Mouse (Mus musculus): ENCODE measurements around the gene Kir3dl1.
"Not testable (repeated sequence)": the region's sequence is repeated elsewhere in the genome, so short reads cannot be mapped to it uniquely, and the experiment has no call there.

Kir3dl1 gene

DNA sequence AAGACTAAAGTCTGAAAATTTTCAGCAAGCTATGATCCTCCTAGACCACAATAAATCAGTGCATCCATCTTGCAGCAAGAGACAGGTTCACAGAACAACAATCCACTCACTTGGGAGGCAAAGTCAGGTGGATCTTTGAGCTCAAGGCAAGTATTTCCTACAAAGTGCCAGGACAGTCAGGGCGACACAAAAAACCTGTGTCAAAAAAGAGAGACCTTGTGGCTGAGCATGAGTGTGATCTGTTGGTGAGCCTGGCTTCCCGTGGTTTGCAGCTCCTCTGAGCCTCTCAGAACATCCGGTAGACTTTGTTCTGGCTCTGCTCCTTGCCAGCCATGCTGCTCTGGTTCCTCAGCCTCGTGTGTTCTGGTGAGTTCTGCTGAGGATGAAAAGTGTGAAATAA lies at the start of gene Kir3dl1:
TSS of gene Kir3dl1 (plus strand) at position 301 of the 400 bp plus-strand sequence.
- DNase-seq: not testable (repeated sequence)

DNA sequence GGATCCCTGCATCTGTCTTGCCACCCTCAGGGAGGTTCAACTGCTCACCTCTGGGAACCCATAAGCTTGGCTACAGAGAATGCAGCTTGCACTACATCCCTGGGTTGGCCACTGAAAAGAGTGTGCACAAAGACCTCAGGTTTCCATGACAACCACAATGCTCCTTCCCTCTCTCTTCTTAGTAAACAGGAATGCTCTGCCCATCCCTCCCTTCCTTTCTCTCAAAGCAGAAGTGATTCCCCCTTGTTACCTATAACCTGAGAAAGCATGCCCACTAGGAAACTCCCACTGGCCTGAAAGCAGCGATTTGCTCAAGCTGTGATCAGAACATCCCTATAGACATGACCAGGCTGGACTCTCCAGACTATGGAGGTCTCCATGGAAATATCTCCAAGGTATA lies 26.2 kb downstream of the Kir3dl1 start, which contains the start of gene Kir3dl2:
TSS of gene Kir3dl2 (minus strand) at position 101 of the 400 bp plus-strand sequence.
- not testable (repeated sequence) for DNase-seq

DNA sequence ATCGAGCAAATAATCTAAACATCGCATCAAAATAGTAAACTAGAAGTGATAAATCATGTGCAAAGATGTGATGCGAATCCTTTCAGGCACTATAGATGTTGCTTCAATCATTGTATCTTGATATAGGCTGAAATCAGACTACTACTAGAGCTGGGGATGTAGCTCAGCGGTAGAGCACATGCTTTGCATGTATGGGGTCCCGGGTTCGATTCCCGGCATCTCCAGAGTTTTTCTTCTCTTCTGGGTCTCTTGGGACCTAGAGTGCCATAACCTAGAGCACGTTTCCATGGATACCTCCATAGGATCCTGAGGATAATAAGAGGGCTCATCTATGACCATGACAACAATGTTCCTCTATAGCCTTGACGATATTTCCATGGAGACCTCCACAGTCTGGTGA lies 51.3 kb downstream of the Kir3dl1 start:
- not testable (repeated sequence) for DNase-seq
